Mouse (Mus musculus): ENCODE measurements at regions not wholly inside any gene's neighbourhood (a gene's known extent, or its start where the extent isn't known, plus 50 kb on each side); places are given as distances from the start of the nearest gene placed in this dataset.

DNA sequence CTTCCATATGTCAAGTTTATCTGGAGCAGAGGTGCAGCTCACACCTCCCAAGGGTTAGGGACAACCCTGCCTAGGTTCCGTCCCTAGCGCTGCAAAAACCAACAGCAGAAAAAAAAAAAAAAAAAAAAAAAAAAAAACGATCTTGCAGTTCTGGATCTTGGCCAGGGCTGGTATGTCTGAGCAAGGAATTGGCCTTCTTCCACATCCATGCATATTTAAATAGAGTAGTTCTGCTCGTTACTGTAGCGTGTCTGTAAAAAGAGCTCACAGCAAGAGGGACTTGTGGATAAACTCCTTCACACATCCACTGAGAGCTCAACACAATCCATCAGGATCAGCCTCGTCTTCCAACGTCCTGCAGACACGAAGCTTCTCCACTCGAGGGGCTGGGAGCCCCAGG is 639.4 kb upstream of the Adam5 start:
- H3K4me3 ChIP-seq (ENCODE audit: insufficient read depth, low read length): no peak overlapping the region
- TF ChIP-seq CTCF (IDR thresholded peaks at IDR 0.05; ENCODE audit: low read depth, low read length): no peak
- no peak for TF ChIP-seq POLR2A (IDR thresholded peaks at IDR 0.05; ENCODE audit: borderline replicate concordance, low read depth, low read length)
- no peak overlapping the region for H3K27ac ChIP-seq (ENCODE audit: insufficient read depth, low read depth, low read length)
- peaks cover 39% of the 10 kb centered on the region for H3K4me1 ChIP-seq (ENCODE audit: control insufficient read depth, insufficient read depth, low read length)

DNA sequence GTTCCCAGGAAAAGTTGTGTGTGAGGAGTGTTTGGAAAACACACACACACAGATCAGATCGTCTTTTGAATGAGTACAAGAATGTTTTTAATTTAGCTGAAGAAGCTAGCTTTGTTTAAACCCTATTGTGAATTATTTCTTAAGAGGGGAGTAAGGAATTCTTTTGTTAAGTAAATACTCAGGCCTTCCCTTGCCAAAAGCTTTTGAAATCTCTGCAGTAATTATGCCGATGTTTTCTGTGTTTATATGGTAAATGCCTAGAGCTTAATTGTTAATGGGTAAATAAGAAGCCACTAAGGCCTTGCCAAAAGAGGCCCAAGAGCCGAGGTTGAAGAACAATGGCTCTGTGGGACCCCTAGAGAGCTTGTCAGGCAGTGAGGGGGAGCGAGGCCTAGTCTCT is 638.3 kb upstream of the Adam5 start:
- H3K27ac ChIP-seq (ENCODE audit: insufficient read depth, low read depth, low read length): no peak overlapping the region
- peaks cover 33% of the 10 kb centered on the region for H3K4me1 ChIP-seq (ENCODE audit: control insufficient read depth, insufficient read depth, low read length)
- no peak overlapping the region for H3K4me3 ChIP-seq (ENCODE audit: insufficient read depth, low read length)
- no peak for TF ChIP-seq CTCF (IDR thresholded peaks at IDR 0.05; ENCODE audit: low read depth, low read length)

DNA sequence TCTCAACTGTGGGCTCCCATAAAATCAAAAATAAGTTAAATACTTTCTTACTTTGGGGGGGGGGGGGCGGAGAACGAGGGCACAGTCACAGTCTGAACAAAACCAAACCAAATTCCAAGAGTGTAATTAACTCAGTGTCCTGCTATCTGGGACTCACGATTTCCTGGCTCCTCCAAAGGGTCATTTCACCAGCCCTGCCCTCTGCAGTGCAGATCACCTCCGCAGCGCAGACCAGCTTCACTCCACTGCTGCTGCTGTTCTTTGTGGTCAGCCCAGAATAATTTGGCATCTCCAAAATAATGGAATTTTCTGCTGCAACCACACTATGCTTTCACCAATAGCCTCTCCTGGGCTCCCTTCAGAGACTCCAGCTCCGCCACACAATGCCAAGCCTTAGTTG is 631.5 kb upstream of the Adam5 start:
- no peak overlapping the region for H3K27ac ChIP-seq (ENCODE audit: insufficient read depth, low read depth, low read length)
- no peak overlapping the region for H3K4me3 ChIP-seq (ENCODE audit: insufficient read depth, low read length)
- TF ChIP-seq POLR2A (IDR thresholded peaks at IDR 0.05; ENCODE audit: borderline replicate concordance, low read depth, low read length) (no peak), CTCF (IDR thresholded peaks at IDR 0.05; ENCODE audit: low read depth, low read length) (no peak)
- peaks cover 2% of the 10 kb centered on the region; the same call in 1 of the 2 replicates for H3K4me1 ChIP-seq (ENCODE audit: control insufficient read depth, insufficient read depth, low read length)

DNA sequence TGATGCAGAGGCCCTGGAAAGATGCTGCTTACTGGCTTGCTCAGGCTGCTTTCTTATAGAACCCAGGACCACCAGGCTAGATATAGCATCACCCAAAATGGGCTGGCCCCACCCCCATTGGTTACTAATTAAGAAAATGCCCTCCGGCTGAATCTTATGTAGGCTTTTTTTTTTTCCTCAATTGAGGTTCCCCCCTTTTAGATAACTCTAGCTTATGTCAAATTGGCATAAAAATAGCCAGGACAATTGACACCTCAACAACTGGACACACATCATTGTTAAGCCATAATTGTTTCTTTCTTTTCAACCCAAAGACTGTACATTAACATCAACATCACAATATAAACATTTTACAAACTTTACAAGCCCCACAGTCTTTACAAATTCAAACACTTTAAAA is 630.8 kb upstream of the Adam5 start:
- Histone ChIP-seq H3K4me1 (ENCODE audit: control insufficient read depth, insufficient read depth, low read length) (peaks cover 2% of the 10 kb centered on the region; the same call in 1 of the 2 replicates), H3K4me3 (ENCODE audit: insufficient read depth, low read length) (no peak overlapping the region), H3K27ac (ENCODE audit: insufficient read depth, low read depth, low read length) (no peak overlapping the region)
- TF ChIP-seq POLR2A (IDR thresholded peaks at IDR 0.05; ENCODE audit: borderline replicate concordance, low read depth, low read length): no peak
- no peak for TF ChIP-seq CTCF (IDR thresholded peaks at IDR 0.05; ENCODE audit: low read depth, low read length)

DNA sequence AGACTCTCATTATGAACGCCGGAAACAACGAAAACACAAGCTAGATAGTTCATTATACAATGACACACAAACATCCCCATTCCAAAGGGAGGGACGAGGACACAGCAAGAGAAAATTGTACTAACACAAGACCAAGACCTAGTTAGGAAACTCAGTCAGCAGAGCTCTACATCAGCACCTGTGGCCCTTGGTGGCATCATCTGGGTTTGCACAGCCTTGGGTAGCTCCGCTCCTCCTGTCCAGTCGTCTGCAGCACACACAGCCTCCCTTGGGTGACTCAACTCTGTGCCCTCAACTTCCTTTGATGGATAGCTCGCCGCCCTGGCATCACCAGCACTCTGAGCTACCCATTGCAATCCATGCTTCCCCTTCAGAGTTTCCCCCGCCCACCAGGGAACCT is 629.7 kb upstream of the Adam5 start:
- no peak overlapping the region for H3K4me3 ChIP-seq (ENCODE audit: insufficient read depth, low read length)
- no peak for TF ChIP-seq CTCF (IDR thresholded peaks at IDR 0.05; ENCODE audit: low read depth, low read length)
- TF ChIP-seq POLR2A (IDR thresholded peaks at IDR 0.05; ENCODE audit: borderline replicate concordance, low read depth, low read length): no peak
- no peak overlapping the region for H3K27ac ChIP-seq (ENCODE audit: insufficient read depth, low read depth, low read length)
- peaks cover 4% of the 10 kb centered on the region; the same call in 1 of the 2 replicates for H3K4me1 ChIP-seq (ENCODE audit: control insufficient read depth, insufficient read depth, low read length)

DNA sequence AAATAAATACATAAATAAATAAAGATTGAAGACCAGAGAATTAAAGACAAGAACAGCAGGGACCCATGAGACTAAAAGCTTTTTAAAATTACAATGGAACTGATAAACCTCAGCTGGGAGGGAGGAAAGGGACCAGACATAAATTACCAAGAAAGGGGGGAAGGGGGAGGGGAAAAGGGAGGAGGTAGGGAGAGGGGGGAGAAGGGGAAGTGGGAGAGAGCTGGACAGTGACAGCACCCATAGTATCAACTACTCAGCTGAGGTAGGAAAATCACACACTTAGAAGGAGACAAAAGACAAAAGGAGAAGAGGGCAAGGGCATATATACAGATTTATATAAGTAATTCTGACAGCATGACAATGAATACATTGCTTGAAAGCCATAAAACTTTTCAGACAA is 626.4 kb upstream of the Adam5 start:
- TF ChIP-seq POLR2A (IDR thresholded peaks at IDR 0.05; ENCODE audit: borderline replicate concordance, low read depth, low read length): no peak
- Histone ChIP-seq H3K4me3 (ENCODE audit: insufficient read depth, low read length) (no peak overlapping the region), H3K4me1 (ENCODE audit: control insufficient read depth, insufficient read depth, low read length) (peaks cover 23% of the 10 kb centered on the region), H3K27ac (ENCODE audit: insufficient read depth, low read depth, low read length) (no peak overlapping the region)

DNA sequence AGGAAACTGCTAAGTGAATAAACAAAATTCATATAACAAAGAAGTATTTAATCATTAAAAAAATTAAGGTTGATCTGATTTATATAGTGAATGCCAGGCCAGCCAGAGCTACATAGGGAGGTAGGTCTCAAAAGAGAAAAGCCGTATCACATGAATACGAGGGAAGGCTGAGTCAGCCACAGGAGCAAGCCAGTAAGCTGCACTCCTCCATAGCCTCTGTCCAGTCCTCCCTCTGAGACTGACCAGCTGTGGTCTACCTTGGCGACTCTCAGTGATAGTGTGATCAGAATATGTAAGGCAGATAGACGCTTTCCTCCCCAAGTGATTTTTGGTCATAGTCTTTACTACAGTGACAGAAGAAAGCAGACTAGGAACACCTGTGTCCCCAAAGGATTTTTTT is 625.4 kb upstream of the Adam5 start:
- TF ChIP-seq CTCF (IDR thresholded peaks at IDR 0.05; ENCODE audit: low read depth, low read length): no peak
- TF ChIP-seq POLR2A (IDR thresholded peaks at IDR 0.05; ENCODE audit: borderline replicate concordance, low read depth, low read length): no peak
- Histone ChIP-seq H3K27ac (ENCODE audit: insufficient read depth, low read depth, low read length) (no peak overlapping the region), H3K4me3 (ENCODE audit: insufficient read depth, low read length) (no peak overlapping the region), H3K4me1 (ENCODE audit: control insufficient read depth, insufficient read depth, low read length) (peaks cover 30% of the 10 kb centered on the region)

DNA sequence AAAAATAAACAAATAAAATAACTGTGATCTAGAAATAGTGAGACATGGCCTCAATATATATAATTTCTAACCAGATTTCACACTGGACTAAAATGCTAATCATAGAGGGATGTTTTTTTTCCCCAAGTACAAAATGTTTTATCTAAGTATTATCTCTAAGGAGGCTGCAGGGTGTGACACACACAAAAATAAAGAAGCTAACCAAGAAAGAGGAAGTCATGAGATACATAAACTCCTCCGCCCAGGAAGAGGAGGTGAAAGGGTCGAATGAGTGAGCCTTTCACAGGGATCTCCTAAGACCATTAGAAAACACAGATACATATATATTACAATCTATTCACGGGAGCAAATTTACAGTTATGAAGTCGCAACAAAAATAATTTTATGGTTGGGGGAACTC is 623.7 kb upstream of the Adam5 start:
- TF ChIP-seq POLR2A (IDR thresholded peaks at IDR 0.05; ENCODE audit: borderline replicate concordance, low read depth, low read length) (no peak), CTCF (IDR thresholded peaks at IDR 0.05; ENCODE audit: low read depth, low read length) (no peak)
- peak overlapping the region; percentile 56 for H3K27ac ChIP-seq (ENCODE audit: insufficient read depth, low read depth, low read length)

DNA sequence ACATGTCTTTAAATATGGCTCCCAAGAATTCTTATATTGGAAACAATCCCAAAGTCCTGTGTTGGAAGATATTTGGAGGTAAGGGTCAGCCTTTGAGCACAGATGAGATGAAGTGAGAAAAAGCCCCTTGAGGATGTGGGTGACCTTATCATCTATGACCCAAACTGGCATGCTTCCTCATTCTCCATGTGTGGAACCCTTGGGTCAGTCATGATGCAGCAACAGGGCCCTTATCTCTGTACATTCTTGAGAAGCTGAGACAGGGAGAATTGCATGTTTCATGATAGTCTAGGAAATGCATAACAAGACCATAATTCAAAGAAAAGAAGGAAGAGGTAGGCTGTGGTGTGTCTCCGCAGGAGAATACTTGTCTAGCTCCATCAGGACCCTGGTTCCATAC is 621.8 kb upstream of the Adam5 start:
- Histone ChIP-seq H3K4me1 (ENCODE audit: control insufficient read depth, insufficient read depth, low read length) (peaks cover 34% of the 10 kb centered on the region), H3K27ac (ENCODE audit: insufficient read depth, low read depth, low read length) (no peak overlapping the region), H3K4me3 (ENCODE audit: insufficient read depth, low read length) (no peak overlapping the region)
- TF ChIP-seq CTCF (IDR thresholded peaks at IDR 0.05; ENCODE audit: low read depth, low read length): no peak
- no peak for TF ChIP-seq POLR2A (IDR thresholded peaks at IDR 0.05; ENCODE audit: borderline replicate concordance, low read depth, low read length)

More for the DNA sequence above, 623.7 kb upstream of the Adam5 start:
- Histone ChIP-seq H3K4me3 (ENCODE audit: insufficient read depth, low read length) (no peak overlapping the region), H3K4me1 (ENCODE audit: control insufficient read depth, insufficient read depth, low read length) (peaks cover 28% of the 10 kb centered on the region)

DNA sequence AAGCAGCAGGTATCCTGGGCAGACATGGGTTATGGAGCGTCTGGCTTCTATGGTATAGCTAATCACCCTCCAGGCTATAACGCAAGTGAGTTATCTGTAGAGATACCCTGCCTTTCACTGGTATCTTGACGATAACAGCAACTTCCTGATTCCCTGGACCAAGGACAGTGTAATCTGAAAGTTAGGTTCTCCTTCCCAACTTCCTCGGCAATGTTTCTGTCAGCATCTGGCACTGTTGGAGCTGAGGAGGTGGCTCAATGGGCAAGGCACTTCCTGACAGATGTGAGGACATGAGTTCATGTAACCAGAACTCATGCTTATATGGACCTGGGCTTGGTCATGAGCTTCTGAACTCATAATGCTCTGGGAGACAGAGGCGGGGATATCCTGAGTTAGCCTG is 620.9 kb upstream of the Adam5 start:
- TF ChIP-seq CTCF (IDR thresholded peaks at IDR 0.05; ENCODE audit: low read depth, low read length): no peak
- TF ChIP-seq POLR2A (IDR thresholded peaks at IDR 0.05; ENCODE audit: borderline replicate concordance, low read depth, low read length): no peak
- peaks cover 42% of the 10 kb centered on the region for H3K4me1 ChIP-seq (ENCODE audit: control insufficient read depth, insufficient read depth, low read length)
- no peak overlapping the region for H3K4me3 ChIP-seq (ENCODE audit: insufficient read depth, low read length)
- no peak overlapping the region for H3K27ac ChIP-seq (ENCODE audit: insufficient read depth, low read depth, low read length)

DNA sequence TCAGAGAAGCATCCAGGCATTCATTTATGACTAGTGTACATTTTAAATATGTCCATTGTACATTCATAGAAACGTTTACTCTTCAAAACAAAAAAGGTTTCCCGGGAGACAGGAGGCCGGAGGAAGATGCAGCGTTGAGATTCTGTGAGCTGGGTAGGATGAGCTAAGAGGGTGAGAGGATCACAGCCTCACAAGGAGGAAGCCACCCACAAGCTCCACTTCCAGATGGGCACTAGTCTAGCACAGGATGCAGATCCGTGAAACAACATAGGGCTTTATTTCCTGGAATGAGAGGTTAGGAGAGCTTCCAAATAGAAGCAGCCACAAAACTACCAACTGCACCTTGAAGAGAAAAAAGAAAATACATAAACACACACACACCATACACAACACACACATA is 619.4 kb upstream of the Adam5 start:
- no peak overlapping the region for H3K4me3 ChIP-seq (ENCODE audit: insufficient read depth, low read length)
- no peak overlapping the region for H3K27ac ChIP-seq (ENCODE audit: insufficient read depth, low read depth, low read length)
- peaks cover 46% of the 10 kb centered on the region for H3K4me1 ChIP-seq (ENCODE audit: control insufficient read depth, insufficient read depth, low read length)
- TF ChIP-seq CTCF (IDR thresholded peaks at IDR 0.05; ENCODE audit: low read depth, low read length): no peak
- TF ChIP-seq POLR2A (IDR thresholded peaks at IDR 0.05; ENCODE audit: borderline replicate concordance, low read depth, low read length): no peak

Data from bone marrow macrophage, adult 2 months (primary cell).